Mouse (Mus musculus): ENCODE results near the gene Rps6kb1.

The Rps6kb1 gene

DNA sequence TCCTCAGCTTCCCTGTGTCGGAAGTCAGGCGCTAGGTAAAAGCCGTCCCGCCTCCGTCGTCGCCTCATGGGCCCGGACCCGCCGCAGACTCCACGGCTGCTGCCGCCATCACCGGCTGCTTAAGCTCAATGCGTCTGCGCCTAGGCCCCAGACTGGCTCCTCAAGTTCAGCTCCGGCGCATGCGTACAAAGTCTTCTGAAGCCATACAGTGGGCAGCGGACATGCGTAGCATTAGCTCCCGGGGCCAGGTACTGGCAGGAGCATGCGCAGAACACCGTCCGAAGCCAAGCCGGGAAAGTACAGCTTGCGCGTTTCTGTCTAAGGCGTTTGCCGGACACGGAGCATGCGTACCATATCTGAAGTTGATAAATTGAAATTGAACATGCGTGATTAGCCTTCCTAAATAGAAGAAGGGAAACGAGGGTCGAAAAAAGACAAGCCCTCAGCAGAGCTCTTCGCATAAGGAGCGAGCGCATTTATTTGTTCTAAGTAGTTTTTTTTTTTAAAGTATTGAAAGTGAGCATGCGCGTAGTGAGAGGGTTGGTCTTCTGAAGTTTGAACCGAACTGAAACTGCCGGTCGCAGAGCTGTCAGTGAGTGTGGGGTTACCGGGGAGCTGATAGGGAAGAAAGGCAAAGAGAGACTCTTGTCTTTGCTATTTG is at the start of gene Rps6kb1, which contains the start of gene Tubd1:
TSS of gene Rps6kb1 (minus strand) at position 167 of the 661 bp plus-strand sequence.
TSS of gene Tubd1 (plus strand) at position 353 of the 661 bp plus-strand sequence.
- peak; percentile 94 for DNase-seq (ENCODE audit: extremely low read depth, low read depth, low spot score)

DNA sequence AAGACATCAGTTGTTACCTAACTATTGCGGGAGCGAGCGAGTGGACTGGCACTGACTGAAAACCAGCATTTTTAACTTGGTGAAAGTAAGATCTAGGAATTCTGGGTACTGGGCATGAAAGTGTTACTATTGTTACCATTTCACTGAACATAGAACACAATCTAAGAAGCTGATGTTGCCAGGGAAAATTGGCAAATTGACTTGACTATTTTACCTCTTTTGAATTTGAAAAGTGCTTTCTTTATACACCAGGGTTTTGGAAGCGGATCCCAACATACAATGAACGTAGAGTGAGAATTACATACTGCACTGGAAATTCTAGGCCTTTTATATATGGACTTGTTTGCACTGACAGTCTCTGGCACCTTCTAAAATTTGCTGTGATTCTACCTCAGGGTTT is 48.8 kb upstream of the Rps6kb1 start:
- DNase-seq (ENCODE audit: extremely low read depth, low read depth, low spot score) = no peak

DNA sequence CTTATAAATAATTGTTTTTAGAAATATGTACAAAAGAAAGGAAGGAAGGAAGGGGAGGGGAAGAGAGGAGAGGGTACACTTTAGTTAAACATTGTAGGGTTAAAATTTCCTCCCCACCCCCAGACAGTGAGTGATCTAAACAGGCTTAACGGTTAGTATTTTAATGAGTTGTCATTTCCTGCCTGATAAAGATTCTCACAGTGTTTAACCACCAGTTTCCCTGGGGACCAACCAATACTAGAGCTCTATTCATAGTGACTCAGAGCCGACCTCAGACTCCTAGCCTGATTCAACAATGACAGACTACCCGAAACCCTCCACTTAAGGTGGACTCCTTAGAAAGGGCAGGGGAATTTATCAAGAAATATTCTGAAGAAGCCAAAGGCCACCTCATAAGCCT is 48.4 kb upstream of the Rps6kb1 start:
- DNase-seq (ENCODE audit: extremely low read depth, low read depth, low spot score) = no peak

DNA sequence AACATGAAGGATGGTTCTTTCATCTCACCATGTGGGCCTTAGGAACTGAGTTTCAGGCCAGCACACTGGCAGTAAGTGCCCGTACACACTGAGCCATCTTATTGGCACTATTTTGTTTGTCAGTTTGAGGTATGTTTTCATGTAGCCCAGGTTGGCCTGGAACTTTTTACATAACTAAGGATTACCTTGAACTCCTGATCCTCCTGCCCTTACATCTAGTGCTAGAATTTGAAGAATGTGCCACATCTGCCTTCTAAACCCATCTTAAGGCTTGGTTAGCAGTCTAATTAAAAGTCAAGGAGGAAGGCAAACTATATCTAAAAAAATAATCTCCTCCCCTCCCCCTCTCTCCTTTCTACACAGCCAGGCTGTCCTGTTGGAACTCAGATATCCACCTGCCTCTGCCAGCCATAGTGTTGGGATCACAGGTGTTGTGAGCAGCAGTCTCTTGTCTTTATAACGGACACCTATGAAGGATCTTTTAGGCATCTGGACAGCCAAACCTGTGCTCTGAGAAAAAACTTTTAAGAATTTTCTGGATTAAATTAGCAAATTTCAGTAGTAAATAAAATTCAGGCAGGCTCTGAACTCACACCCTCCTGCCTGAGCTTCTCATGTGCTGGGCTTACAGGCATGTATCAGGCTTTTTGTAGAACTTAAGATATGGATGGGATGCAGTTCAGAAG is 47.5 kb upstream of the Rps6kb1 start:
- DNase-seq (ENCODE audit: extremely low read depth, low read depth, low spot score) = no peak

DNA sequence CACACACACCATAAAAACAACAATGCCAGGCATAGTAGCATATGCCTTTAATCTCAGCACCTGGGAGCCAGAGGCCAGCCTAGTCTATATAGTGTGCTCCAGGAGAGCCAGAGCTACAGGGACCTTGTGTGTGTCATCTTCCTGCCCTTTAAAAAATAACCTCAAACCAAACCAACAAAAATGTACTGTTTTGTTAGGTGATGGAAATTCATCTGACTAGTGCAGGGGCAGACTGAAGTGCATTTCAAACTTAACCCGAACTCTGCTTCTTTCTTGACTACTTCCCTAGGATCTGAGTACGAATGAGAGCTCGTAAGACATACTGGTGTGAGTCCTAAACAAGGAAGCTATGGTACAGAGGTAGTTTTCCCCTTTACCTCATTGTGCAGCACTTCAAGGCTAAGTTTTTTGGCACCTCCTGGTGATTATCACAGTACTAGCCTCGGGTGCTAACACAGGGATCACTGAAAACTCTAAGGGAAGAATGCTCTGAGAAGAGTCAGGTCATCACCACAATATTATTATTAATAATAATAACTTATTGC is 46.8 kb upstream of the Rps6kb1 start:
- DNase-seq (ENCODE audit: extremely low read depth, low read depth, low spot score) = no peak

GRCm38 (mm10) chr11:86590579-86590978 is 46.0 kb upstream of the Rps6kb1 start:
- no peak for DNase-seq (ENCODE audit: extremely low read depth, low read depth, low spot score)

GRCm38 (mm10) chr11:86590066-86590465 is 45.5 kb upstream of the Rps6kb1 start:
- DNase-seq (ENCODE audit: extremely low read depth, low read depth, low spot score) = no peak

GRCm38 (mm10) chr11:86588583-86589298 is 44.1 kb upstream of the Rps6kb1 start:
- DNase-seq (ENCODE audit: extremely low read depth, low read depth, low spot score) = no peak

- DNase-seq (ENCODE audit: extremely low read depth, low read depth, low spot score) = no peak
These were observed 43.2 kb upstream of the Rps6kb1 start for GRCm38 (mm10) chr11:86587830-86588229.

DNA sequence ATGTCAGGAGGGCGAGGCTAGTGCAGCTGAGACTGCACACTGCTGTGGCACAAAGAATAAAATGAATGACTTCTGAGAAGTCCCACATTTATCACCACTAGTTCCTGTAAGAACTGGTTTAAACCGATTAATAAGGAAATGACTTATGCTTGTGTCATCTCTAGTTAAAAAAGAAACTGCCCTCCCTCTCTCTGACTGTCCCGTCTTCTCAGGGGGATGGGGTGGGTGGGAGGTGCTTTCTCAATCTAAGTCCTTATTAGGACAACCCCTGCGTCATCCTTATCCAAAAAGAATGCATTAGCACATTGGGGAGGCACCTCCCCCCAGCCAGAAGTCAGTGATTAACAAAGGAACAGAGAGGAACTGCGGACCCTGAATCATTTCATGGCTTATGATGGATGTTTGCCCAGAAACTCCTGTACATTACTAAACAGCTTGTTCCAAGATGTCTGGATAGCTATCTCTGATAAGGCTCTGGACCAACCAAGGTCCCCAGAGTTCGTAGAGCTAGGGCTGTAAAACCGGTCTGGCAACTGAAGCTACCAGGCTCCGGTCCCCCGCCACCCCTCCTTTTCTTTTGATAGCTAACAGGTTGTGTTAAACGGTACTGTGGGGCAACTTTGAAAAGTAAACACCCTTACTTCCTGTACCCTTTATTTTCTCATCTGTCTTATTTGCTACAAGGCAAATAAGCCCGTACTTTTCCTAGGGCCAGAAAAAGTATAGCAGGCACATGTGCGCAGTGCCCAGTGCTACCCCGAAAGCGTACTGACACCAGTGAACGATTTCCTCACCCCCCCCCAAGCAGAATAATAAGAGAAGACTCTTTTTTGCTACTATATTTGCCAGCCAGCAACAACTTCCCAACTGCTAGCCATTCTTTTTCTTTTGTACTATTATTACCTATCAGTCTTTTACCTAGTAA is 42.5 kb upstream of the Rps6kb1 start:
- DNase-seq (ENCODE audit: extremely low read depth, low read depth, low spot score) = peak; percentile 93

- no peak for DNase-seq (ENCODE audit: extremely low read depth, low read depth, low spot score)
These were observed 41.7 kb upstream of the Rps6kb1 start for GRCm38 (mm10) chr11:86586177-86586867.

GRCm38 (mm10) chr11:86585598-86585984 is 41.0 kb upstream of the Rps6kb1 start:
- no peak for DNase-seq (ENCODE audit: extremely low read depth, low read depth, low spot score)

GRCm38 (mm10) chr11:86584898-86585597 is 40.4 kb upstream of the Rps6kb1 start:
- DNase-seq (ENCODE audit: extremely low read depth, low read depth, low spot score) = no peak

- DNase-seq (ENCODE audit: extremely low read depth, low read depth, low spot score) = no peak
These were observed 39.6 kb upstream of the Rps6kb1 start for GRCm38 (mm10) chr11:86583990-86584897.

GRCm38 (mm10) chr11:86583313-86583825 is 38.8 kb upstream of the Rps6kb1 start:
- no peak for DNase-seq (ENCODE audit: extremely low read depth, low read depth, low spot score)

GRCm38 (mm10) chr11:86582543-86583260 is 38.1 kb upstream of the Rps6kb1 start:
- DNase-seq (ENCODE audit: extremely low read depth, low read depth, low spot score) = no peak

GRCm38 (mm10) chr11:86581943-86582542 is 37.4 kb upstream of the Rps6kb1 start:
- DNase-seq (ENCODE audit: extremely low read depth, low read depth, low spot score) = no peak
